Mouse (Mus musculus): ENCODE data around the gene Prr15l.

GRCm38 (mm10) chr11:96955094-96955493 lies 27.2 kb downstream of the Prr15l start:
- TF ChIP-seq CTCF (IDR thresholded peaks at IDR 0.05; ENCODE audit: low read depth, low read length): no peak
- no peak for TF ChIP-seq POLR2A (IDR thresholded peaks at IDR 0.05; ENCODE audit: extremely low read depth, insufficient read depth, low read length)

Measured in liver, adult 2 months (tissue).